Mouse (Mus musculus): ENCODE data around the gene Npas3. TPM values are rescaled to one million over a fixed set of nuclear protein-coding genes. Genes with fewer than 3 reads are reported as not detected.

The Npas3 gene
- total RNA-seq, 2 experiments from 2014 or later = 42.9 to 61.7 TPM

DNA sequence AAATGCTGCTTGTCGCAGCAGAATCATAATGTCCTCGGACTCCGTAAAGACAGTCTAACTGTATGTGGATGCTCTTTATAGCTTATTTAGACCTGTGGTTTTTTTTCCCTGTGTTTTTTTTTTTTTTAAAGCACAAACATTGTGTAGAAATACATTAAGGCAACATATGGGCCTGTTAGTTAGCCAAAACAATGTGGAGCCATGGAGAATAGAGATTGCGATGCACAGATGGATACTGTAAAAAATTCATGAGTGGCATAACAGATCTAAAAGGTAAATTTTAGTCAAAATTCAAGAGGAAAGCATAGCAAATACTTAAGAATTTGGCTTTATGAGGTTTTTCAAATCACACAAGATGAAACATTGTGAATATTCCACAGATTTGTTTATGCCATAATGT lies 444.0 kb downstream of the Npas3 start:
- DNase-seq (ENCODE audit: low spot score in 2 of 2) = no peak

DNA sequence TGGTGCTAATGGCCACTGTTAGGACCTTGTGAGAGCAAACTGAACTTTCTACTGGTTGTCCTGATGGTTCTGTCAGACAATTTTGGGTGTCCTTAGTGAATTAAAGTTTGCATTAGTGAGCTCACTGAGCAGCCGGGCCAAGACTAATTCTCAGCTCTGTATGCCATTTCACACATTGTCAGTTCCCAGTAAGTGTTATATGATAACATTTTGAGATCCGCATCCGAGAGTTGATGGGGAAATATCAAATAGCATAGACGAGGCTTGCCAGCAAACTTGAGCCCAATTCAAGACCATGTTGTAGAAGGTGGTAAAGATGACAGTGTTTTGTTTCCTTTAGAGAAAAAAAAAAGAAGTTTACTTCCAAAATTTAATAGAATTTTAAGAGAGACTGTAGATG lies 445.9 kb downstream of the Npas3 start:
- DNase-seq (ENCODE audit: low spot score in 2 of 2) = no peak

DNA sequence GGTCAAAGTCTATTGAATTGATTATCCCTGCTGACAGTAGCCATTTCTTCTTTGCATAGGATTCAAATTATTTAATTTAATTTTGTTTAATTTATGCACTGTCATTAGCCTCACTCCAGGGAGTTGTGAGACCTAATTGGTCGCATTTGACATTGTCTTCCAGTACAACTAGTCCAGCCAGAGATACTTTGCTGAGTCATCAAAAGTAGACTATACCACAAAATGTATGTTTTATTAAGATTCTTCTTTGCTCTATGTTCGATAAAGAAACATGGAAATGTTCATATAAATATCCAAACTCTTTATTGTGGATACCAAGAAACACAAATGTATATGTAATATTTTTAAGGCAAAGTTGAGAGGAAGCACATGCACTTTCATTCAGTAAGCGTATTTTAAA lies 446.8 kb downstream of the Npas3 start:
- DNase-seq (ENCODE audit: low spot score in 2 of 2) = no peak

DNA sequence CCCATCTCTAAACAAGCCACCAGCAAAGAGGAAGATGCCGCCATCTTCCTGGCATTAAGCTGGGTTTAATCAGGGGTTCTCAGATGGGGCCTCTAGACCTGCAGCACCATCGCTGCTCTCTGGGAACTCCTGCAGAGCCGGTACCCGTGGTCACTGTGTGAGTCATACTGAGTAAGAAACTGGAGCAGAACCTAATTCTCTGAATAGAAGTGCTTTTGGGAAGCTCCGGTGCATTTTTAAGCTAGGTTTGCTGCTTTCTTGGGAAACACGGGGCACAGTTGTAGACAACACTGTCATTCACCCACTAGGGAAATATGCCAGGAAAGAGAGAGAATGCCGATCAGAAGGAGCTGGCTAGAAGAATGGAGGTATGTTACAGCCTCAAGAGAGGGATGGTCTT lies 449.2 kb downstream of the Npas3 start:
- DNase-seq (ENCODE audit: low spot score in 2 of 2) = no peak

DNA sequence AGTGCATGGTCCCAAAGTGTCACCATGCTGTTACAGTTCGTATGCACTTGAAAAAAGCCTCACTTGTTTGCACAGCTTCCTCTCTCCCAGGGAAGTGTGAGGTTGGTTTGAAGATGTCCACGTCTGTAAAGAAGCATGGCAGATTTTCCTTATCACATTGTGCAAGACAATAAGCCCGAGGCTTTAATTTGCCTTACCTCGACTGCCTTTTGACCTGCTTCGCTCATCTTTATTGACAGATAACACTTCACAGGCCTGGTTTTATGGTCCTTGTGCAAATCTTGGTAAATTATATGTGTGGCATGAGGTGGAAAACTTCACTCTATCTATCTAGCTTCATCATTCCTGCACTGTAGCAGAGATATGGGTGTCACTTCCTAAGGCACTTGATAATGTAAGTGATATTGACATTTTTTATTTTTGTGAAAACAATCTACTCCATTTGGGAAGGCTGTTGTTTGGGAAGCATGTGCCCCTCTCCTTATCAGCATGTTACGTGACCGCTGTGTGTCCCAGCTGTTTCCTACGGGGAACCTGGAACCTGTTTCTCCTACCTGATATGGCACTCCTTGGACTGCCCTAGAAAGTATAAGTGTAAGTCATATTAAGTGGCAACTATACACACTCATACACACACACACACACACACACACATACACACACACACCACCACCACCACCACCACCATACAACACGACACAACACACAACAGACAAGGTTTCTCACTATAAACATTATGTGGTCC lies 450.2 kb downstream of the Npas3 start:
- DNase-seq (ENCODE audit: low spot score in 2 of 2) = no peak

DNA sequence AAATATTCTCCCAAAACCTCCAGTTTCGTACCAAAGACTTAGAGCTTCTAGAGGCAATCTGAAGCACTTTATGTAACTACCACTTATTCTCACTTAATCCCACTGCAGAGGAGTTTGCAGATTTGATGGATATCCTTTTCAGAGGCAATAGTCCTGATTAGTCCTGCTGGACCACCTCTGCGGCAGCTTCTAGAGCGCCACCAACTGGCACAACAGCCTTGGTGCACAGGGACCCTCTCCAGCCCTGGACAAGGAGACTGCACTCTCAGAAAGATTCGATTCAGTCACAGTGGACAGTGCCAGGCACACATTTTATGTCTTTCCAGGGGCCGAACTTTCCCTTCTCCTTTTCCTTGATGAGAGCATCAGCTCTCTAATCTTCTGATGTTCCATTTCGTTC lies 471.4 kb downstream of the Npas3 start:
- DNase-seq (ENCODE audit: low spot score in 2 of 2) = peak; percentile 38 to 43

DNA sequence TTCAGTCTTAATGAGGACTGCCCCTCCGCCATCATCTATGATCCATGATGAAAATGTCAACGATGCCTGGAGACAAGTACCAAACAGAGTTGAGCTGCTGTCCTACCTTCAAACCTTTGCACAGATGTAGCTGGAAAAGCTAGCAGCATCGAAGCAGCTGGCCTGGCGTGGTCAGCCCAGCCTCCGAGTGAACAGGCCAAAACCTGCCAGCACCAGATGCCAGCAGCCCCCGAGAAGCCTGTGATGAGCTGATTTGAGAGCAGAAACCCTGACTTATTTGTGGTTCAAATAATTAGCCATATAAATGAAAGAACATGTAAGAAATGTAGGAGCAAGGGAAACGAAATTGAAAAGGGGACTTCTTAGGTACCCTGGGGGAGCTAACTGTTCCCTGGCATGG lies 473.7 kb downstream of the Npas3 start:
- no peak for DNase-seq (ENCODE audit: low spot score in 2 of 2)

DNA sequence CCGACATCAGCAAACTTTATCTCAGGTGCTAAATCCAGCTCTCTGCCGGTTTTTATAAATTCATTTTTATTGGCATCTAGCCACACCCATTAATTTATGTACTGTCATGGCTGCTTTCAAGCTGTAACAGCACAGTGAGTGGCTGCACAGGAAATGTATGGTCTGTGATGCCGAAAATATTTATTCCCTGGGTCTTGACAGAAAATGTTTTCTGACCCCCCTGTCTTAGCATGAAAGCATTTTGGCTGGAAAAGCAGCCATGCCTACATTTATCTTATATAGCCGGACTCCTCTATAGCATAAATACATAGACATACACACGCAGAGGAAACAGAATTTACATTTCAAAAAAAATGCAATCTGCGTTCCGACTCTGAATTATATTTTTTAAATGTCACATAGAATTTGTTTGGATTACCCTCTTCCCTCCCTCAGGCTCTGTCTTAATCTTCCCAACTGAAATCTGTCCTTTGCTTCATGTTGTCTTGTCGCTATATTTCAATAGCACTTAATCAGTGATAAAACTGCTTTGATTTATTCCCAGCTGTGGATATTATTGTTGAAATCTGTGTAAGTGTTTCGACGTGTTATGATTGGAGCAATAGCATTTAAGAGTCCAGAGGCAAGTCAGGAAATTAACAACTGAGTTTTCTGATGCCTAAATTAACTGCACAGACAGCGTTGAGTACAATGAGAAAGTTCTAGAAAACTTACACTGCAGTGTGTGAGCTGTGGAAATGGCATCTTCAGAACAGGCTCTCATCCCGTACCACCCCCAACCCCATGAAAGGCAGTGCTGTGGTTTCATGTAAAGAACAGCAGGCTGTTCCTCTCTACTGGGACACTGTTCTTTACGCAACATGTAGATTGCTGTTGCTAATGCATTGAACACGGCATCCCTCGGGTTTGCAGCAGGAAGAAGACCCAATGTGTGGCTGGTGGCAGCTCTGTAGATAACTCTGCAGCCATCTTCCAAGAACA lies 474.5 kb downstream of the Npas3 start:
- no peak for DNase-seq (ENCODE audit: low spot score in 2 of 2)

DNA sequence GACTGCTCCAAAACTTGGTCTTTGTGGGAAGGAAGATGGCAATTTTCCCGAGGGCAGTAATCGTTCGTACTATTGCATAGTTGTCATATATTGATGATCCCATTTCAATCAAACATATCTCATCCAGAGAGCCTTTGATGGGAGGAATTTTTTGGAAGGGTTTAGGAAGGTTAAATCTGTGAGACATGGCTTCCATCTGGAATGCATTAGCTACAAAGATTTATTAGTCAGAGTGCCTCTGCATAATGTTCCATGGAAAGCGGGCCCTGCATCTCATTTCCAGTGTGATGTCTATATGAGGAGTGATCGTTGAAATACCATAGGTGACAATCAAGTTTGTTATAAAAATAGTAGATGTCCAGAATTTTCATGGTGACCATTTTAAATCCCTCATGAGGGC lies 480.8 kb downstream of the Npas3 start:
- no peak for DNase-seq (ENCODE audit: low spot score in 2 of 2)

DNA sequence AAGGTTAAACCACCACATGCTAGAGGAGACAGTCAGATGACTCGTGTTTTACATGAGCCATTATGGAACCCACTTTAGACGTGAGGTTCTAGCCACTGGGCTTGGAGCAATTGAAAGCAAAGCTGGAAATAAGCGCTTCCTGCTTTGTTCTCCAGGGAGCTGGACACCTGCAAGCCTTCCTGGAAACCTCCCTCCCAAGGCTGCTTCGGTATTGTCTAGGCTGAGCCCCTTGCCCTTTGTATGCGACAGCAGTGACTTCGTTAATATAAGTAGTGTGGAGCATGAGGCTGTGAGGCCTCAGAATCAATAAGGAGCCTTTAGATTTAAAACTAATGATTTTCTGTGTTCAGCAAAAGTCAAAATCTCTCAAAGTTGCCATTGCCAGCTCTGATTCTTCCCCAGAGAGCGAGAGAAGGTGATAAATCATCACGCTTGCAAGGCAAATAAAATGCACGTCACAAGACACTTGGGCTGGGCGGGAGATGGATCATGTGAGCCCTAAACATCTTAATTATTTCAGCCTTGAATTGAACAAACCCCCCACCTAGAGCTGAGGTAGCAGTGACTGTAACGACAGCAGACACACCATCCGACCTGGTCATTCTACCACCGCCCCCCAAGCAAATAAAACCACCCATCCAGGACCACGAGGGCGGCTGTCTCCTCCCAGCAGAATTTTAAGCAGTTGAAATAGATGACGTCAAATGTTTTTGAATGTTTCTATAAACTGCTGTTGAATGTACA lies 490.2 kb downstream of the Npas3 start:
- DNase-seq (ENCODE audit: low spot score in 2 of 2) = no peak

DNA sequence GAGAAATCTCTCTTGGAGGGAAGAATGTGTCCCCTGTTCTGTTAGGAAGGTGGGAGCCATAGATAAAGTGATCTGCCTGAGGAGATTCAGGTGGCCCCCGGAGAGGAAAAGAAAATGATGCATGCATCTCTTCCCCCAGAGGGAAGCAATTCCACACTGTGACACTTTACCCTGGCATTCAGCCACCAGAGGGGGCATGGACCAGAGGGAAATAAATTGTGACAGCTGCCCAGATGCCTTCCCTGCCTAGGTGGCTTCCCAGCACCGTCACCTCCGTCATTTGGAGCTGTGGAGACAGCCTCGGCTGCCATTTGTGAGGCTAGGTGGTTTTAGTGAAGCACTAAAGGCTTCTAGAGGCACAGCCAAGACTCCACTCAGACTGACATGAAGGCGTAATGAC lies 498.2 kb downstream of the Npas3 start:
- no peak for DNase-seq (ENCODE audit: low spot score in 2 of 2)

DNA sequence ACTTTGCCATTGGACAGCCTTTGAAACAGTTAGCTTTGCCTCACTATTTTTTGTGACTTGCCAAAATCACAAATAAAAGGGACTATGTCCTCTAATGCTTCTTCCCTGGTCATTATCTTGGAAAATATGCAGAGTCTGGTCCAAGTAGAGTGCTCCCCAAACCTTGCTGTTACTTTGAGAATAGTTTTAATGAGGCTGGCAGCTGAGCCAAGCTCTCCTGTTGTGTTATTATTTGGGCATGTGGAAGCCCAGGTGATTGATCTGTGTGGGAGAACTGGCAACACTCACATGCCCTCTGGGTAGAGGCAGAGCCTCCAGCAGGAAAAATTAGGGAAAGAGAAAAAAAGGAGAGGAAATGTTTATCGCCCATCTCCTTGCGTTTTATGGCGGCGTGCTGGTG lies 500.9 kb downstream of the Npas3 start:
- DNase-seq (ENCODE audit: low spot score in 2 of 2) = peak; percentile 22 to 48

DNA sequence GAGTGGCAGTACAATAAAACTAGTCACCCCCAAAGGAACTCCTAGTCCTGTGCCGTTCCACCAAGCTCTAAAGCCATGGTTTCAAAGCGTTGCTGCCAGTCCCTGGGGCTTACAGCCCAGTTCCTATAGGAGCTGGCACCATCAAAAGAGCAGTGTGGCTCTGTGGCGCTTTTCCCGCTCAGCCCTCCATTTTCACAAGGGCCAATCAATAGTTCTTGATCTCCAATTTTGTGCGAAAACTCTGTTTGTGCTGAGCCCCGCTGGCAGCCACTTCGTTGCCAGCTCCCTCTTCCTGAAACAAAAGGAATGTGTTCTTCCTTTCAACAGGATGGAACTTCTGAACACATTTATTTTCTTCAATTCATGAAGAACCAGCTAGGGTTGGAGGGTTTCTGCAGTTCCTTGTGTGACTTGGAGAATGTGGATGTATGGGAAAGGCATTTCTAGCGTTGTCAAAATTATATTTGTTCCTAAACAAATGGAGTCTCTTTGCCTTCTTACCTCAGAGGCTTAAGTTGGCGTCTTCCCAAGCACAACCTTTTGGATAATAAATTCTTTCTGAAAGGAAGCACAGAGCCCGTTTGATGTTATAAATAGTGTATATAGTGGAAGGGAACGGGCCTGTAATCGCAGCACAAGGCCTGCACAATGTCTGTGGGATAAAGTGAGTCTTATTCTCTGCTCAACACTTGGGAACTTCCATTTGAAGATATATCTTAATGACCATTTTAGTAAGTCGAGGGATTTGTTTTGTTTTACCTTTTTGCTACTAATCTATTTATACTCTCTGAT lies 504.0 kb downstream of the Npas3 start:
- no peak for DNase-seq (ENCODE audit: low spot score in 2 of 2)

DNA sequence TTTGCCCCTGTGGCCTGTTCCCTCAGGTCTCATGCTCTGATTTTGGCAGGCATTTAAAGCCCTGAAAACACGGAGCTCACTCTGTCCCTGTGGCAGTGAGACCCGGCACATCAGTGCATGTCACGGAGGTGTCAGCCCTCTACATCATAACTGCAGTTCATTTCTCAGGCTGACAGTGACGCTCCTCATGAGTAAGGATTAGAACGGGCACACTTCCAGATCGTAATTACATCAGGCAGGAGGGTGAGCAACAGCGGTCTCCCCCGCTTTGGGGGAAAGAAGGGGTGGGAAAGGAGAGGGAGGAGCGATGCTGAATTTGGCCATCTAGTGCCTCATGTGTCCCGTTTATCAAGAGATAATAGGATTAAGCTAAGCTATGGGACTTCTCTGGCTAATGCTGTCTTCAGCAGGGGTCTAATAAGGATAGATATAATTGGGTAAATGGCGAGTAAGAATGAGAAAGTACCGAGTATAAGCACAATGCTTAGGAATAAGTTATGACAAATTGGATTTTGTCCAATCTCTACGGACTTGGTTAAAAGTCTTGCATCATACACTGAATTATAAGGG lies 505.0 kb downstream of the Npas3 start:
- no peak for DNase-seq (ENCODE audit: low spot score in 2 of 2)

DNA sequence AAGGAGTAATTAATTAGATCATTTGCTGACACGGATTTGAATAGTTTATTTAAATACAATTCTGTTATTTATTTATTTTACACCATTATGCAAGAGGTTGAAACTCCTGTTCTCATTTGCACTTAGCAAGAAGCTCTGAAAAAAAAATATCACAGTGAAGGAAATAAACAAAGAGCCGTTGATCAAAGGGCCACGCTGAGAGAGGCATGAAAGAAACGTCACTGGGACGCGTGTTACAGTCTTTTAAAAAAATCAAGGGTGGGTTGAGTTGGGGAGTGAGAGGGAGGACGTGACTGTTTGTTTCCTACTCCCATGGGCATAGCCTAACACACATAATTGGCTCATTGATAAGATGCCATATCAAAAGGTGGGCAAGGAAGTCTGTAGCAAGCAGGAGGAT lies 505.8 kb downstream of the Npas3 start:
- DNase-seq (ENCODE audit: low spot score in 2 of 2) = no peak

DNA sequence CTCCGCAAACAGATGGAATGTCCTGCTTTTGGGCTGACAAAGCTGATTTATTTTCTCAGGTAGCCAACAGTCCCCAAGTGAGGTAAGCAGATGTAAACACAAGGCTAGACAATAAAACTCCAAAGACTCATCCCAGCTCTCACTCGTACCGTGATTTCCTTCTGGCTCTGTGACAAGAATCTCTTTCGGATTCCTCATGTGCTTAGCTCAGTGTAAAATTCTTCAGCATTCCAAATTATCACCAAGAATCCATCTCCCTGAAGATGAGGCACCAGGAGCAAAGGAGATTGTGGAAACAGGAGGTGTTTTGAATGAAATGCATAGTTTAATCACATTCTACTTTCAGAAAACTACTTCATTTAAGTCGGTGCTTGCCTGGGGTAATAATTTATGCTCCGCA lies 509.2 kb downstream of the Npas3 start:
- DNase-seq (ENCODE audit: low spot score in 2 of 2) = no peak

DNA sequence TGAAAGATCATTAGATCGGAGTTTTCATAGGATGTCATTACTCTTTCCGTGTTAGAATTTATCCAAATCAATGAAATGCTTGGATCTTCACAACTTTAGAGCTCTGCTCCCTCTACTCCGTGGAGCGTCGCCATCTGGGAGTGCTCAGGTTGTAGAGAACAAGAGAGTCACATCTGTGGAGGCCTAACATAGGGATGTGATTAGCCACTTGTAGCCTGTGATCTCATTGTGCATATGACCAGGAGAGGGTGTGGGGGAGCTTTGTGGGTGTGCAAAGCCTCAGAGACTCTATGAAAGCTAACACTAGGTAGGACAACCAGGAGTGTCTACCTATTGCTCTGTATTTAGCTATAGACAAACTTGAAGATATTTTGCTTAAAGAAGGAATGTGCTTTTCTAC lies 509.9 kb downstream of the Npas3 start:
- no peak for DNase-seq (ENCODE audit: low spot score in 2 of 2)

DNA sequence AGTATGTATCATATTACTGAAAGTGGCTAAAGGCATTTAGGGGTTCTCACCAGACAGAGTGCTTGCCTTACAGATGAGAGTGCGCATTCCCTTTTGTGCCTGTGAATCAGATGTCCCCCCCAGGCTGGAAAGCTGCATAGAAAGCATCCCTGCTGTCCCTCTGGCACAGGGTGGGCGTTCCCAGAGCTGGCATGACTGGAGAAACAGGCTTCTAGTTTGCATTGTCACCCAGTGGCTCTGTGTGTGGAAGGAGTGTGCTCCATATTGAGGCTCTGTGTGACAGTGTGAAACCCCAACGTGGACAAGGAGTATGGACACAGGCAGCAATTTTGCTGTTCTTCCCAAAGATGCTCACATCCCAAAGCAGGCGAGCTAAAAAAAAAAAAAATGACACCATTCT lies 515.7 kb downstream of the Npas3 start:
- DNase-seq (ENCODE audit: low spot score in 2 of 2) = no peak

DNA sequence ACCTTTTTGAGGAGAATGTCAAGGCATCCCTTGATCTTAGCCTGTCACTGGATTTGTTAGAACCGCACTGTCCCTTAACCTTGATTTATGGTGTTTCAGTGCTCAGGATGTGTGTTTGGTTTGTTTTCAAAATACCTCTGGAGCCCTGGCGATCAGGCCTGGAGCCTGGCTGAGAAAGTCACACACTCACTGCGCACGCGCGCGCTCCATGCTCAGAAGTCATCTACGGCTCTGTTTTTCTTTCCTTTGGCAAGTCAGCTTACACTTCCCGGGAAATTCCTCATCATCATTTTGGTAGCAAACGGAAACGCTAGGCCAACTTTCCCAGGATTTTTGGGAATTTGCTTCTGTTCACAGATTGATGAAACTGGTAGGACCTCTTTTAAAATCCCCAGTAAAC lies 519.9 kb downstream of the Npas3 start:
- DNase-seq (ENCODE audit: low spot score in 2 of 2) = no peak

DNA sequence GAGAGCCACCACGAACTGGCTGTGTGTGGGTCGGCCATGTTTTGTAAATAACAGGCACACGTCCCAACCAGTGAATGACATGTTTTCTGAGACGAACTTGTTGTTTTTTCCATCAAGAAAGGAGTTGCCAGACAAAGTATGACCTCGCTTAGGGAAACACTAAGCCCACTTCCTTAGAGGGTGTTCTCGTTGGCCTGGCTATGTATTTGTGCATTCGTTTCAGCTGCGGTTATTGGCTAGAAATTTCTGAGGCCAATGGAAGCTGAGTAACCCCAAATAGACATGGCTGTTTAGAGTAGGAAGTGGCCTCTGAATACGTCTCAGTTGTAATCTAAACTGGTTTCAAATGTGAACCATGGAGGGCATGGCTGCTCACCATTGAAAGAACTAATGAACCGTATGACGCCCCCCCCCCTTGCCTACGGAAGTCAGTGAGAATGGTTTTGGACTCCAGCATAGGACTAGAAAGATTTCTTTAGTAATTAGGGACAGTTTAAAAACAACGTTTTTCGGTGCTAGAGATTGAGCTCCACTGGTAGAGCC lies 523.0 kb downstream of the Npas3 start:
- no peak for DNase-seq (ENCODE audit: low spot score in 2 of 2)
